Mouse (Mus musculus) right cerebral cortex, postnatal 36 days (tissue): ENCODE measurements around the gene Enthd1.
"Not testable (repeated sequence)": the region's sequence is repeated elsewhere in the genome, so short reads cannot be mapped to it uniquely, and the experiment has no call there.

Experiments
- DNase-seq, 2 experiments: peaks; one replicate each; pipeline ENCODE4 v3.0.0; 2022; ENCODE audit warnings: low spot score in 2 of 2, mixed read lengths in 1 of 2

Gene Enthd1

GRCm38 (mm10) chr15:80565106-80565665 is at the start of gene Enthd1:
Gene Enthd1 (minus strand): TSS chr15:80565156.
- no peak for DNase-seq

- DNase-seq = no peak
Measured at GRCm38 (mm10) chr15:80613904-80614303, 48.9 kb upstream of the Enthd1 start.

- no peak for DNase-seq
Measured at GRCm38 (mm10) chr15:80611478-80611877, 46.5 kb upstream of the Enthd1 start.

- DNase-seq = no peak
Measured at GRCm38 (mm10) chr15:80610335-80610734, 45.4 kb upstream of the Enthd1 start.

- DNase-seq = no peak
Measured at GRCm38 (mm10) chr15:80607970-80608369, 43.0 kb upstream of the Enthd1 start.

- DNase-seq = no peak
Measured at GRCm38 (mm10) chr15:80604026-80604425, 39.1 kb upstream of the Enthd1 start.

GRCm38 (mm10) chr15:80602487-80602886 is 37.5 kb upstream of the Enthd1 start:
- DNase-seq = no peak

- no peak for DNase-seq
Measured at GRCm38 (mm10) chr15:80601456-80601855, 36.5 kb upstream of the Enthd1 start.

GRCm38 (mm10) chr15:80599843-80600242 is 34.9 kb upstream of the Enthd1 start:
- DNase-seq = no peak

- no peak for DNase-seq
Measured at GRCm38 (mm10) chr15:80599213-80599750, 34.3 kb upstream of the Enthd1 start.

GRCm38 (mm10) chr15:80598750-80599149 is 33.8 kb upstream of the Enthd1 start:
- DNase-seq = no peak

- DNase-seq = no peak
Measured at GRCm38 (mm10) chr15:80593877-80594276, 28.9 kb upstream of the Enthd1 start.

GRCm38 (mm10) chr15:80592737-80593136 is 27.8 kb upstream of the Enthd1 start:
- DNase-seq = no peak

GRCm38 (mm10) chr15:80590641-80591040 is 25.7 kb upstream of the Enthd1 start:
- no peak for DNase-seq

- no peak for DNase-seq
Measured at GRCm38 (mm10) chr15:80586296-80586695, 21.3 kb upstream of the Enthd1 start.

- no peak for DNase-seq
Measured at GRCm38 (mm10) chr15:80582581-80583495, 17.9 kb upstream of the Enthd1 start.

- not testable (repeated sequence) for DNase-seq
Measured at GRCm38 (mm10) chr15:80580585-80580984, 15.6 kb upstream of the Enthd1 start.

GRCm38 (mm10) chr15:80579121-80579520 is 14.2 kb upstream of the Enthd1 start:
- no peak for DNase-seq

- no peak for DNase-seq
Measured at GRCm38 (mm10) chr15:80577166-80577960, 12.4 kb upstream of the Enthd1 start.

GRCm38 (mm10) chr15:80576415-80576994 is 11.5 kb upstream of the Enthd1 start:
- DNase-seq = no peak

GRCm38 (mm10) chr15:80575817-80576370 is 10.9 kb upstream of the Enthd1 start:
- DNase-seq = no peak
